Comparison of ENCODE assay signal across 20 mouse cellular contexts in the genomic region with DNA sequence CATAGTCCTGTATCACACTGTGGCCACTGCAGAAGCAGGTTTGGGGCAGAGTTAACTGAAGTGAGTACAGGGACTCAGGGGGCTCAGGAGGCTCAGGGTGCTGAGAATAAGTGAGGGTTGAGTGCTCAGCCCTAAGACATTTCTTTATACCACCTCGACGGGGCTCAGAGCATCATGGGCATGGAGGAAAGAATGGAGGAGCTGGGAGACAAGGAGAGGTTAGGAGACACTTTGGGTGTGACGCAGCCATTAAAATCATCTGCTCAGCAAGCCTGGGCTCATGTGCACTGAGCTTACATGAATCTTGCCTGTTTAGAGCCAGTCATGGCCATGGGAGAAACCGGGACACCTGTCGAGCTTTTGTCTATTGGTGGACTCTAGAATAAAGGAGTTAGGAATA.
"Had no signal": no experiment of that assay in that cellular context is flagged by ENCODE, and none has a peak within 500 bp of the region (broad histone marks: within the 10 kb centered on the region; RNA-seq: fewer than 3 reads in every experiment).

No protein-coding gene starts in this region.

- DNase-seq: liver, postnatal 0 days; lung, adult 2 months; lung, postnatal 14 days; lung, postnatal 36 days; right cerebral cortex, postnatal 14 days; spleen, adult 18-20 months; thymus, adult 18-20 months; thymus, postnatal 14 days; thymus, postnatal 36 days had no signal

- ATAC-seq: lung, postnatal 0 days; midbrain, embryonic 13.5 days; midbrain, embryonic 15.5 days had no signal

- H3K27ac ChIP-seq: liver, embryonic 15.5 days; lung, embryonic 15.5 days; macrophage; midbrain, embryonic 10.5 days; midbrain, embryonic 13.5 days; midbrain, embryonic 15.5 days; neural tube, embryonic 13.5 days; neural tube, embryonic 15.5 days had no signal

- H3K36me3 ChIP-seq: liver, embryonic 15.5 days; lung, embryonic 15.5 days; midbrain, embryonic 10.5 days; midbrain, embryonic 13.5 days; midbrain, embryonic 15.5 days; neural tube, embryonic 13.5 days; neural tube, embryonic 15.5 days had no signal

- H3K27me3 ChIP-seq: liver, embryonic 15.5 days; lung, embryonic 15.5 days; megakaryocyte, embryonic 14.5 days; midbrain, embryonic 13.5 days; midbrain, embryonic 15.5 days; neural tube, embryonic 13.5 days; neural tube, embryonic 15.5 days had no signal

- H3K9me3 ChIP-seq: liver, embryonic 15.5 days; lung, embryonic 15.5 days; megakaryocyte, embryonic 14.5 days; midbrain, embryonic 10.5 days; midbrain, embryonic 13.5 days; midbrain, embryonic 15.5 days; neural tube, embryonic 13.5 days; neural tube, embryonic 15.5 days had no signal

- H3K4me1 ChIP-seq: lung, embryonic 15.5 days; midbrain, embryonic 10.5 days; midbrain, embryonic 13.5 days; neural tube, embryonic 15.5 days had no signal

- H3K4me2 ChIP-seq: liver, embryonic 15.5 days; lung, embryonic 15.5 days; midbrain, embryonic 13.5 days; midbrain, embryonic 15.5 days; neural tube, embryonic 13.5 days; neural tube, embryonic 15.5 days had no signal

- H3K9ac ChIP-seq: liver, embryonic 15.5 days; liver, postnatal 0 days; lung, embryonic 15.5 days; midbrain, embryonic 13.5 days; midbrain, embryonic 15.5 days; neural tube, embryonic 13.5 days; neural tube, embryonic 15.5 days had no signal

- H3K4me3 ChIP-seq: liver, embryonic 15.5 days; lung, embryonic 15.5 days; megakaryocyte, embryonic 14.5 days; midbrain, embryonic 10.5 days; midbrain, embryonic 13.5 days; midbrain, embryonic 15.5 days; myocyte; neural tube, embryonic 13.5 days; neural tube, embryonic 15.5 days had no signal
